Mouse (Mus musculus): ENCODE results near the gene Aph1a. TPM values are rescaled to one million over a fixed set of nuclear protein-coding genes. Genes with fewer than 3 reads are reported as not detected.
A peak's percentile ranks its signal among the peaks of the same experiment; 100 is the strongest.
"Not testable (repeated sequence)": the region's sequence is repeated elsewhere in the genome, so short reads cannot be mapped to it uniquely, and the experiment has no call there.

Aph1a gene
- polyA plus RNA-seq (2014; fragmentation: Nextera tagmentation; extraction: Ambion mirVana): 27.3 and 35.4 TPM in 2 replicates

- Histone ChIP-seq H3K4me3 (ENCODE audit: low read depth, low read length) (peak within 1 kb of the TSS; percentile 62), H3K27ac (ENCODE audit: low read depth, low read length) (peak within 1 kb of the TSS; percentile 62), H3K4me2 (ENCODE audit: low read depth, low read length) (peak within 1 kb of the TSS; percentile 78), H3K9ac (replicated peaks; ENCODE audit: low read depth, low read length) (peak within 1 kb of the TSS; percentile 67)
- H3K4me1 ChIP-seq (ENCODE audit: control insufficient read depth, insufficient read depth, low read length); H3K36me3 ChIP-seq (ENCODE audit: control insufficient read depth, insufficient read depth, low read length); H3K27me3 ChIP-seq (ENCODE audit: control insufficient read depth, insufficient read depth, low read length); H3K9me3 ChIP-seq (ENCODE audit: control insufficient read depth, low read length): not testable (repeated sequence)
- under 1% methylated on average over 25 of the region's 43 CpGs for WGBS
- ATAC-seq (ENCODE audit: low read depth): peak; percentile 97
Measured at GRCm38 (mm10) chr3:95893606-95894316, at the start of gene Aph1a. Gene Aph1a, plus strand, starts transcription at chr3:95893969.

DNA sequence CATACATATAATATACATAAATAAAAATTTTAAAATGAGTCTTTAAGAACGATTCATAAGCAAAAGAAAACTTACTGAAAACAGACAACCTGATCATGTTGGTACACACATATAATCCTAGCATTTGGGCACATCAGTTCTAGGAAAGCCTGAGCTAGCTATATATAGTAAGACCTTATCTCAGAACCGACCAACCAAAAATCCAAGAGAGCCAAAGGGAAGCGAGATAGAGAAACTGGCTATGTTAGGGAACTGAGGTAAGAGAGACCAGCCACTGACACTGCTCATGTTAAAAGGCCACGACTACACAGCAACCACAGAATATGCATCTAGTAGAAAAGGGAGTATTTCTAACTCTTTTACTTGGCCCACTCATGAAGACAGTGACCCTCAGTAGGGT, 43.2 kb upstream of the Aph1a start:
- Histone ChIP-seq H3K27me3 (ENCODE audit: control insufficient read depth, insufficient read depth, low read length) (no peaks in the 10 kb centered on the region; the same call in 1 of the 2 replicates), H3K4me3 (ENCODE audit: low read depth, low read length) (no peak overlapping the region), H3K27ac (ENCODE audit: low read depth, low read length) (no peak overlapping the region), H3K9me3 (ENCODE audit: control insufficient read depth, low read length) (no peaks in the 10 kb centered on the region), H3K36me3 (ENCODE audit: control insufficient read depth, insufficient read depth, low read length) (peaks cover 56% of the 10 kb centered on the region), H3K4me2 (ENCODE audit: low read depth, low read length) (no peak overlapping the region), H3K4me1 (ENCODE audit: control insufficient read depth, insufficient read depth, low read length) (peaks cover 5% of the 10 kb centered on the region; the same call in 1 of the 2 replicates), H3K9ac (replicated peaks; ENCODE audit: low read depth, low read length) (no peak overlapping the region)
- ATAC-seq (ENCODE audit: low read depth): no peak
- 88% methylated on average over 4 of the region's 4 CpGs for WGBS

GRCm38 (mm10) chr3:95851317-95851716, 42.5 kb upstream of the Aph1a start:
- Histone ChIP-seq H3K4me2 (ENCODE audit: low read depth, low read length) (no peak overlapping the region), H3K4me1 (ENCODE audit: control insufficient read depth, insufficient read depth, low read length) (peaks cover 5% of the 10 kb centered on the region; the same call in 1 of the 2 replicates), H3K4me3 (ENCODE audit: low read depth, low read length) (no peak overlapping the region), H3K9ac (replicated peaks; ENCODE audit: low read depth, low read length) (no peak overlapping the region), H3K27me3 (ENCODE audit: control insufficient read depth, insufficient read depth, low read length) (no peaks in the 10 kb centered on the region; the same call in 1 of the 2 replicates), H3K36me3 (ENCODE audit: control insufficient read depth, insufficient read depth, low read length) (peaks cover 50% of the 10 kb centered on the region), H3K27ac (ENCODE audit: low read depth, low read length) (no peak overlapping the region), H3K9me3 (ENCODE audit: control insufficient read depth, low read length) (no peaks in the 10 kb centered on the region)
- WGBS: 98% methylated on average over 8 of the region's 8 CpGs
- no peak for ATAC-seq (ENCODE audit: low read depth)

- peak within 1 kb of the TSS; percentile 79 for H3K4me2 ChIP-seq (ENCODE audit: low read depth, low read length)
- WGBS: under 1% methylated on average over 56 of the region's 56 CpGs
- H3K36me3 ChIP-seq (ENCODE audit: control insufficient read depth, insufficient read depth, low read length): peaks cover 18% of the 10 kb centered on the region
- H3K27ac ChIP-seq (ENCODE audit: low read depth, low read length): peak within 1 kb of the TSS; percentile 70
- no peaks in the 10 kb centered on the region; the same call in 1 of the 2 replicates for H3K27me3 ChIP-seq (ENCODE audit: control insufficient read depth, insufficient read depth, low read length)
- H3K9me3 ChIP-seq (ENCODE audit: control insufficient read depth, low read length): no peaks in the 10 kb centered on the region
- H3K4me3 ChIP-seq (ENCODE audit: low read depth, low read length): peak within 1 kb of the TSS; percentile 78
- H3K4me1 ChIP-seq (ENCODE audit: control insufficient read depth, insufficient read depth, low read length): peaks cover 5% of the 10 kb centered on the region; the same call in 1 of the 2 replicates
- H3K9ac ChIP-seq (replicated peaks; ENCODE audit: low read depth, low read length): peak within 1 kb of the TSS; percentile 63
- ATAC-seq (ENCODE audit: low read depth): peak; percentile 98
Measured at GRCm38 (mm10) chr3:95855502-95856089, 38.2 kb upstream of the Aph1a start, which contains the start of gene Prpf3. Gene Prpf3, minus strand, starts transcription at chr3:95855885.

- peak; percentile 16; the same call in 1 of the 2 replicates for ATAC-seq (ENCODE audit: low read depth)
- H3K36me3 ChIP-seq (ENCODE audit: control insufficient read depth, insufficient read depth, low read length): peaks cover 13% of the 10 kb centered on the region
- peak overlapping the region; percentile 70 for H3K27ac ChIP-seq (ENCODE audit: low read depth, low read length)
- H3K4me1 ChIP-seq (ENCODE audit: control insufficient read depth, insufficient read depth, low read length): peaks cover 5% of the 10 kb centered on the region; the same call in 1 of the 2 replicates
- no peaks in the 10 kb centered on the region for H3K9me3 ChIP-seq (ENCODE audit: control insufficient read depth, low read length)
- H3K4me3 ChIP-seq (ENCODE audit: low read depth, low read length): peak overlapping the region; percentile 78
- no peaks in the 10 kb centered on the region; the same call in 1 of the 2 replicates for H3K27me3 ChIP-seq (ENCODE audit: control insufficient read depth, insufficient read depth, low read length)
- peak overlapping the region; percentile 63; the same call in 1 of the 2 replicates for H3K9ac ChIP-seq (replicated peaks; ENCODE audit: low read depth, low read length)
- 29% methylated on average over 7 of the region's 7 CpGs for WGBS
- H3K4me2 ChIP-seq (ENCODE audit: low read depth, low read length): peak overlapping the region; percentile 79
Measured at GRCm38 (mm10) chr3:95856115-95856514, 37.7 kb upstream of the Aph1a start.

- H3K4me1 ChIP-seq (ENCODE audit: control insufficient read depth, insufficient read depth, low read length); H3K9me3 ChIP-seq (ENCODE audit: control insufficient read depth, low read length); H3K27ac ChIP-seq (ENCODE audit: low read depth, low read length); H3K4me3 ChIP-seq (ENCODE audit: low read depth, low read length); H3K4me2 ChIP-seq (ENCODE audit: low read depth, low read length); H3K36me3 ChIP-seq (ENCODE audit: control insufficient read depth, insufficient read depth, low read length); H3K27me3 ChIP-seq (ENCODE audit: control insufficient read depth, insufficient read depth, low read length); ATAC-seq (ENCODE audit: low read depth); H3K9ac ChIP-seq (replicated peaks; ENCODE audit: low read depth, low read length): not testable (repeated sequence)
- 96% methylated on average over 1 of the region's 1 CpGs for WGBS
Measured at GRCm38 (mm10) chr3:95857050-95857449, 36.7 kb upstream of the Aph1a start.

GRCm38 (mm10) chr3:95858278-95858677, 35.5 kb upstream of the Aph1a start:
- not testable (repeated sequence) for H3K4me2 ChIP-seq (ENCODE audit: low read depth, low read length); ATAC-seq (ENCODE audit: low read depth); H3K27ac ChIP-seq (ENCODE audit: low read depth, low read length); H3K4me1 ChIP-seq (ENCODE audit: control insufficient read depth, insufficient read depth, low read length); H3K36me3 ChIP-seq (ENCODE audit: control insufficient read depth, insufficient read depth, low read length); H3K9ac ChIP-seq (replicated peaks; ENCODE audit: low read depth, low read length); H3K27me3 ChIP-seq (ENCODE audit: control insufficient read depth, insufficient read depth, low read length); H3K4me3 ChIP-seq (ENCODE audit: low read depth, low read length); H3K9me3 ChIP-seq (ENCODE audit: control insufficient read depth, low read length)
- 89% methylated on average over 3 of the region's 3 CpGs for WGBS

GRCm38 (mm10) chr3:95860323-95860722, 33.4 kb upstream of the Aph1a start:
- Histone ChIP-seq H3K36me3 (ENCODE audit: control insufficient read depth, insufficient read depth, low read length) (peaks cover 5% of the 10 kb centered on the region), H3K9ac (replicated peaks; ENCODE audit: low read depth, low read length) (no peak overlapping the region), H3K9me3 (ENCODE audit: control insufficient read depth, low read length) (no peaks in the 10 kb centered on the region), H3K4me3 (ENCODE audit: low read depth, low read length) (no peak overlapping the region), H3K4me2 (ENCODE audit: low read depth, low read length) (no peak overlapping the region), H3K27ac (ENCODE audit: low read depth, low read length) (no peak overlapping the region), H3K27me3 (ENCODE audit: control insufficient read depth, insufficient read depth, low read length) (no peaks in the 10 kb centered on the region; the same call in 1 of the 2 replicates), H3K4me1 (ENCODE audit: control insufficient read depth, insufficient read depth, low read length) (no peaks in the 10 kb centered on the region)
- ATAC-seq (ENCODE audit: low read depth): no peak
- WGBS: 92% methylated on average over 3 of the region's 3 CpGs

GRCm38 (mm10) chr3:95861216-95861615, 32.6 kb upstream of the Aph1a start:
- no peak overlapping the region for H3K4me3 ChIP-seq (ENCODE audit: low read depth, low read length)

More at GRCm38 (mm10) chr3:95861216-95861615, 32.6 kb upstream of the Aph1a start:
- Histone ChIP-seq H3K4me1 (ENCODE audit: control insufficient read depth, insufficient read depth, low read length) (no peaks in the 10 kb centered on the region), H3K36me3 (ENCODE audit: control insufficient read depth, insufficient read depth, low read length) (peaks cover 9% of the 10 kb centered on the region), H3K27ac (ENCODE audit: low read depth, low read length) (no peak overlapping the region), H3K27me3 (ENCODE audit: control insufficient read depth, insufficient read depth, low read length) (no peaks in the 10 kb centered on the region), H3K4me2 (ENCODE audit: low read depth, low read length) (no peak overlapping the region), H3K9ac (replicated peaks; ENCODE audit: low read depth, low read length) (no peak overlapping the region), H3K9me3 (ENCODE audit: control insufficient read depth, low read length) (no peaks in the 10 kb centered on the region)
- no peak for ATAC-seq (ENCODE audit: low read depth)
- 76% methylated on average over 10 of the region's 10 CpGs for WGBS

Measured in neural tube, embryonic 14.5 days (tissue).